Mouse (Mus musculus) spleen, adult 10 weeks (tissue): Measurements from ENCODE around the gene Rfc1. TPM values are rescaled to one million over a fixed set of nuclear protein-coding genes. Genes with fewer than 3 reads are reported as not detected.

ENCODE experiments used
- polyA plus RNA-seq: library from polyadenylated mRNA; stranded (reverse); fragments of 350-450 nt; fragmentation: Illumina TruSeq; extraction: RNeasy Lipid Tissue Mini Kit (QIAGEN cat#74804); gene quantifications from one replicate; pipeline ENCODE4 v1.2.3, GENCODE M21; 2015; ENCODE audit warnings: low replicate concordance; ENCODE audit not compliant: insufficient read depth

Gene Rfc1
- polyA plus RNA-seq = 63.2 TPM

GRCm38 (mm10) chr5:65335298-65336074, at the start of gene Rfc1:
TSS of gene Rfc1 (minus strand) at chr5:65335670.

GRCm38 (mm10) chr5:65348168-65348567, 12.7 kb upstream of the Rfc1 start, which contains the start of gene Klb:
TSS of gene Klb (plus strand) at chr5:65348314.

Other genes starting within 250 kb of the Rfc1 start
- gene Tmem156, start 243.5 kb downstream of the Rfc1 start, polyA plus RNA-seq = 35.9 TPM
- gene Klhl5, start 228.1 kb downstream of the Rfc1 start, polyA plus RNA-seq = 40.5 TPM
- gene Wdr19, start 136.0 kb downstream of the Rfc1 start, polyA plus RNA-seq = 3.1 TPM
- gene Klb, start 12.6 kb upstream of the Rfc1 start, polyA plus RNA-seq = 0.10 TPM
- gene Rpl9, start 55.8 kb upstream of the Rfc1 start, polyA plus RNA-seq = 3,202 TPM
- 39.7 TPM for gene Lias, start 55.8 kb upstream of the Rfc1 start, polyA plus RNA-seq
- 43.7 TPM for gene Ugdh, start 100.3 kb upstream of the Rfc1 start, polyA plus RNA-seq
- not detected for gene Gm43552, start 157.2 kb upstream of the Rfc1 start, polyA plus RNA-seq
- 242 TPM for gene Smim14, start 201.5 kb upstream of the Rfc1 start, polyA plus RNA-seq
- 92.0 TPM for gene Ube2k, start 201.6 kb upstream of the Rfc1 start, polyA plus RNA-seq